Mouse (Mus musculus) stomach, embryonic 16.5 days (tissue): ENCODE measurements around the gene Mymx. TPM values are rescaled to one million over a fixed set of nuclear protein-coding genes. Genes with fewer than 3 reads are reported as not detected.
A peak's percentile ranks its signal among the peaks of the same experiment; 100 is the strongest.

Source experiments
- ATAC-seq: fragments of 200-750 bp; cut with Nextera tagmentation; 2 replicates; pipeline ENCODE4 v1.8.0; 2017; ENCODE audit warnings: moderate number of reproducible peaks, moderate TSS enrichment; ENCODE audit not compliant: insufficient read depth, low FRiP score
- H3K27ac ChIP-seq: fragments of 300-500 bp; sonication (generic); 2 replicates; pipeline ENCODE4 v1.5.1; 2014; ENCODE audit warnings: low read length
- H3K27me3 ChIP-seq: fragments of 300-500 bp; sonication (generic); 2 replicates; pipeline ENCODE4 v1.6.1; 2014; ENCODE audit warnings: low read length, control low read depth, mixed read lengths; ENCODE audit not compliant: control insufficient read depth, insufficient read depth
- H3K36me3 ChIP-seq: fragments of 300-500 bp; sonication (generic); 2 replicates; pipeline ENCODE4 v1.6.1; 2014; ENCODE audit warnings: low read length; ENCODE audit not compliant: control insufficient read depth, insufficient read depth
- H3K4me1 ChIP-seq: fragments of 300-500 bp; sonication (generic); 2 replicates; pipeline ENCODE4 v1.6.1; 2014; ENCODE audit warnings: low read length, control low read depth, mixed read lengths; ENCODE audit not compliant: control insufficient read depth, insufficient read depth
- H3K4me2 ChIP-seq: fragments of 300-500 bp; sonication (generic); 2 replicates; pipeline ENCODE4 v1.6.1; 2014; ENCODE audit warnings: low read depth, low read length, mixed read lengths
- H3K4me3 ChIP-seq: fragments of 300-500 bp; sonication (generic); replicated peaks from 2 replicates; pipeline ENCODE4 v1.5.1; 2014; ENCODE audit warnings: mild to moderate bottlenecking, low read length
- H3K9ac ChIP-seq: fragments of 300-500 bp; sonication (generic); 2 replicates; pipeline ENCODE4 v1.6.1; 2014; ENCODE audit warnings: low read length
- H3K9me3 ChIP-seq: fragments of 300-500 bp; sonication (generic); replicated peaks from 2 replicates; pipeline ENCODE4 v1.6.1; 2016; ENCODE audit warnings: low read length, control low read depth; ENCODE audit not compliant: control insufficient read depth
- WGBS: fragments of 180-500 bp; shearing (Covaris S2); extraction: QIAGEN DNeasy Blood & Tissue Kit; methylation state at CpG from one replicate; pipeline ENCODE4 v1.1.7; 2014; 5-methylcytosine and 5-hydroxymethylcytosine counted together
- polyA plus RNA-seq: library from polyadenylated mRNA; unstranded; fragments of >200 nt; fragmentation: Nextera tagmentation; extraction: Ambion mirVana; gene quantifications from 2 replicates; pipeline ENCODE4 v1.2.1, GENCODE M21; 2015

The Mymx gene
- polyA plus RNA-seq, 1 experiment from 2014 or later = 3.5 TPM

DNA sequence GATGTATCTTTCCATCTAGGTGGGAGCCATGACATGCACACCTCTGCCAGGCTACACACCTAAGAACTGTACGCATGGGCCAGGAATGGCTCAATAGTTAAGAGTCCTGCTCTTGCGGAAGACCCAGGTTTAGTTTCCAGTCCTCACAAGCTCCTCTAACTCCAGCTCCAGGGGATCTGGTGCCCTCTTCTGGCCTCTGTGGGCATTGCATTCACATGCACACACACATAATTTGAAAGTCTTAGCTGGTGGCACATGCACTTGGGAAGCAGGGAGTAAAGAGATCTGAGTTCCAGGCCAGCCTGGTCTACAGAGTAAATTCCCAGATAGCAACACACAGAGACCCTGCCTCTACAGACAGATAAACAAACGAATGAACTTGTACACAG lies 15.5 kb downstream of the Mymx start:
- H3K9me3 ChIP-seq = no peaks in the 10 kb centered on the region
- H3K4me1 ChIP-seq = peaks cover 28% of the 10 kb centered on the region
- H3K27ac ChIP-seq = peak overlapping the region; percentile 90; the same call in 1 of the 2 replicates
- no peaks in the 10 kb centered on the region for H3K27me3 ChIP-seq
- no peak overlapping the region for H3K4me3 ChIP-seq
- 93% methylated on average over 3 of the region's 3 CpGs for WGBS
- H3K9ac ChIP-seq = no peak overlapping the region
- H3K36me3 ChIP-seq = peaks cover 7% of the 10 kb centered on the region; the same call in 1 of the 2 replicates
- no peak for ATAC-seq
- H3K4me2 ChIP-seq = no peak overlapping the region

DNA sequence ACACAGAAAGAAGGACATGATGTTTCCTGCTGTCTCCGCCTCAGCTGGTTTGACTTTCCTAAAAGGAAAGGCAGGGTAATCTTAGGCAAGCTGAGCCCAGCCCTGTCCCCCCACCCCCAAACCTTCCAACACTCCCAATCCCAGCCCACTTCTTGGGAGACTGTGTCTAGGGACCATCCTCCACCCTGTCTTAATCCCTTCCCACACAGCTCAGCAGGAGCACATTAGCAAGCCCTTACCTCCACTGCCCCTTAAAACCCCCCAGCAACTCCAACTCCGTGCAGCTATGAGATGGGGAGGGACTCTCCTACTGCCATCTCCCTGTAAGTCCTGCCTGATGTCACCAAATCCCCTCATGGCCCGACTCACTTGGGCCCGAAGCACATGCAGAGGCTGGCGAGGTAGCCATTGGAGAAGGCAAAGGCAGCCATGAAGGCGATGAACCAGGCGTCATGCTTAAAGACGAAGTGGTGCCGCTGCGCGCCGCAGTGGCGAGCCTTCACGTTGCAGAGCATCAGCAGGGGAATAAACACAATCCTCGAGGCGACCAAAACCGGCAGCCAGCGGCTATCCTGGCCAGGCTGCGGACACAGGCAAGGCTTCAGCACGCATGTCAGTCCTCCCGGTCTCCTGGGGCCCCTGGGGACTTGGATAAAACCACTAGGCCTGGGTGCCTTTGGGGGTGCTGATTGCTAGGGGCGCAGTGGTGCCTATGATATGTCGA lies 16.0 kb downstream of the Mymx start:
- no peak overlapping the region for H3K4me2 ChIP-seq
- peaks cover 7% of the 10 kb centered on the region; the same call in 1 of the 2 replicates for H3K36me3 ChIP-seq
- H3K9ac ChIP-seq = peak overlapping the region; percentile 43; the same call in 1 of the 2 replicates
- H3K27me3 ChIP-seq = no peaks in the 10 kb centered on the region
- peaks cover 27% of the 10 kb centered on the region for H3K4me1 ChIP-seq
- no peaks in the 10 kb centered on the region for H3K9me3 ChIP-seq
- no peak for ATAC-seq
- peak overlapping the region; percentile 90 for H3K27ac ChIP-seq
- no peak overlapping the region for H3K4me3 ChIP-seq
- WGBS = 73% methylated on average over 23 of the region's 23 CpGs

DNA sequence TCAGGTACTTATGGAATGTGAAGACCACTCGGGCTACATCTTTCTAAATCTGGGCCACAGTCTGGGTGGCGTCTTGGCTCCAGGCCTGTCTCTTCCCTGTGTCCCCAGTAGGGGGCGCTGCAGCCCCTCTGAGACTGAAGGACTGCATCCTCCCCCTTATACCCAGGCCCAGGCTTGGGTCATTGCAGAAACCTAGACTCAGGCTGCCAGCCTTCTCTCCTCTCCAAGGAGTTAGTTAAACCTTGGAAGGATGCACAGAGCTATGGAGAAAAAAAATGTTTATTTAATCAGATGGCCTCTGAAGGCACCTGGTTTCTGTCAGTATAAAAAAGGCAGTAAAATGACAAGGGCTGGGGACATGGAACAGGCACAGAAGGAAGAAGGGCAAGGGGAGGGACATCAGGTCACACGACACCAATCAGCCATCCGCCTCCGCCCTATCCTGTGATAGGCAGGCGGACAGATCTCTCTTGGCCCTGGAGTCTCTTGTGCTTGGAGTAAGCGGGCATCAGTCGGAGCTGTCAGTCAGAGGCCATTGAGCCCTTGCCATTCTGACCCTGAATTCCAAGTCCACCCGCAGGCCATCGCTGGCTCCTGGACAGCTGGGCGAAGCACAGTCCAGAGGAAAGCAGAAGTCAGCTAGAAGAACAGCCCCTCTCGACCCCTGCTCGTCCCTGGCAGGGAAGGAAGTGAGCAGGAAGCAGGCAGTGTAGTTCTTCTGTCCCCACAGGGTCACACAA lies 16.8 kb downstream of the Mymx start:
- H3K4me3 ChIP-seq = no peak overlapping the region
- peaks cover 7% of the 10 kb centered on the region; the same call in 1 of the 2 replicates for H3K36me3 ChIP-seq
- H3K27me3 ChIP-seq = no peaks in the 10 kb centered on the region
- peak overlapping the region; percentile 90 for H3K27ac ChIP-seq
- 37% methylated on average over 14 of the region's 14 CpGs for WGBS
- no peaks in the 10 kb centered on the region for H3K9me3 ChIP-seq
- H3K4me2 ChIP-seq = peak overlapping the region; percentile 32; the same call in 1 of the 2 replicates
- peaks cover 28% of the 10 kb centered on the region for H3K4me1 ChIP-seq
- ATAC-seq = peak; percentile 60
- peak overlapping the region; percentile 61 for H3K9ac ChIP-seq

DNA sequence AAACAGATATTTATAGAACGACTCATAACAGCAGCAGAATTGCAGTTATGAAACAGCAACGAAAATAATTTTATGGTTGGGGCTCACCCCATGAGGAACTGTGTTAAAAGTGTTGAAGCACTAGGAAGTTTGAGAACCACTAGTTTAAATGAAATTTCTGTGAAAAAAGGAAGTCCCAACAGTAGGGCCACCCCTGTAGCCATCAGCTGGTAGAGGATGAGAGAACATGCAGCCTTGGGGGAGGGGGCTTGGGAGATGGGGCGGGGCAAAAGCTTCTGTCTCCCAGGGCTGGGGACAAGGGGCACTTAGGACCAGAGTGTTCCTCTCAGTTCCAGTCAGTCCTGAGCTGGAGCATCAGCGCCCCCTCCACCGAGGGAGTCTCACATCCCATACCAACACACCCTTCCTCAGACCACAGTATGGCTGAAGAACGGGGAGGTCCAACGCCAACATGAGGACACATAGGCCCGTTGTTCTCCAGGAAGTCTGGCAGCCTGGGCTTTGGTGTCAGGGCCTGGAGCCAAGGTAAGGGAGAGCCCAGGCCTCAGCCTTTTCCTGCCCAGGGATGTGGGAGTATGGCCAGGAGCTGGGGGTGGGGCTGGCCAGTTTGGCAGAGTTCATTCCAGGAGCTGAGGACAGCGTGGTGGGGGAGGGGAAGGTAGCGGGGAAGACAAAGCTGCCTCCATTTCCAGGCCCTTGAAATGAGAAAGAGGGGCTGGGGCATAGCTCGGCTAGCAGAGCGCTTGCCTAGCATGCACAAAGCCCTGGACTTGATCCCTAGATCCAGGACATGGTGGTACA lies 17.6 kb downstream of the Mymx start:
- H3K4me2 ChIP-seq = peak overlapping the region; percentile 32; the same call in 1 of the 2 replicates

DNA sequence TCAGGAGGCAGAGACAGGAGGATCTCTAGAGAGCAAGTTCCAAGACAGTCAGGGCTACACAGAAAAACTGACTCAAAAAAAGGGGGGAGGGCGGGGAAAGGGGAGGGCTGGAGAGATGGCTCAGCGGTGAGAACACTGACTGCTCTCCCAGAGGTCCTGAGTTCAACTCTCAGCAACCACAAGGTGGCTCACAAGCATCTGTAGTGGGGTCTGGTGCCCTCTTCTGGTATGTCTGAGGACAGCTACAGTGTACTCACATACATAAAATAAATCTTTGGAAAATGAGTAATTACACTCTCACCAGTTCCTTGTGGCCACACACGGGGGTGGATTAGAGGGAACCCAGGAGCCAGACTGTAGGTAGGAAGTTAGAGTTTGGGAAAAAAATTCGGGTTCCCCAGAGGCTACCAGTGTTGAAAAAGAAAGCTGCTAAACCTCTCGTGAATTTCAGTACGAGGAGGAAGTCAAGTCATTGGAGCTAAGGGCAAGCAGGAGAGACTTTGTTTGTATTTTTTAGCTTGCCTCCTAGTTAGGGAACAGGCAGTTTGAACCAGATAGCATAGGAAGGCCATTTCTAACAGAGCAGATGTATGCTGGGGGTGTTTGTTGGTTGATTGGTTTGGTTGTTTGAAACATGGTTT lies 19.1 kb downstream of the Mymx start:
- 53% methylated on average over 6 of the region's 6 CpGs for WGBS
- Histone ChIP-seq H3K36me3 (peaks cover 7% of the 10 kb centered on the region; the same call in 1 of the 2 replicates), H3K4me1 (peaks cover 28% of the 10 kb centered on the region), H3K27ac (no peak overlapping the region), H3K9ac (no peak overlapping the region), H3K27me3 (no peaks in the 10 kb centered on the region), H3K4me3 (no peak overlapping the region), H3K9me3 (no peaks in the 10 kb centered on the region), H3K4me2 (no peak overlapping the region)
- no peak for ATAC-seq

More for the DNA sequence above, 17.6 kb downstream of the Mymx start:
- H3K4me1 ChIP-seq = peaks cover 28% of the 10 kb centered on the region
- no peaks in the 10 kb centered on the region for H3K27me3 ChIP-seq
- H3K4me3 ChIP-seq = no peak overlapping the region
- WGBS = 40% methylated on average over 12 of the region's 12 CpGs
- no peaks in the 10 kb centered on the region for H3K9me3 ChIP-seq
- H3K9ac ChIP-seq = peak overlapping the region; percentile 61
- H3K27ac ChIP-seq = peak overlapping the region; percentile 90
- peak; percentile 53 for ATAC-seq
- peaks cover 7% of the 10 kb centered on the region; the same call in 1 of the 2 replicates for H3K36me3 ChIP-seq

DNA sequence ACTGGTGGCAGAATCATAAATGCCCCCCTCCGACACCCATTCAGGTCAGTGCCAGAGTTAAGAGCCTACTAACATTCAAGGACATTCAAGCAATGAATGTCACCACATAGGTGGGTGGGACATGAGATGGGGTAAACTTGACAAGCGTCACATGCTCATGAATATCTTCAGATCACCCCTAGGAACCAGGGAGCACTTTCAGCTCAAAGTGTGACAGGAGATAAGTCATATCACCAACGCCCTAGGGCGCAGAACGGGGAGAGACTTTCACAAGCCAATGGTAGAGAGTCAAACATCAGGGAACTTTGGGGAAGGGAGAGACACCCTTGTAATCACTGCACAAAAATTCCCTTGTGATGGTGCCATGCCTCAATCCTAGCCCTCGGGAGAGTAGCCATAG lies 19.7 kb downstream of the Mymx start:
- ATAC-seq = no peak
- no peak overlapping the region for H3K4me3 ChIP-seq

DNA sequence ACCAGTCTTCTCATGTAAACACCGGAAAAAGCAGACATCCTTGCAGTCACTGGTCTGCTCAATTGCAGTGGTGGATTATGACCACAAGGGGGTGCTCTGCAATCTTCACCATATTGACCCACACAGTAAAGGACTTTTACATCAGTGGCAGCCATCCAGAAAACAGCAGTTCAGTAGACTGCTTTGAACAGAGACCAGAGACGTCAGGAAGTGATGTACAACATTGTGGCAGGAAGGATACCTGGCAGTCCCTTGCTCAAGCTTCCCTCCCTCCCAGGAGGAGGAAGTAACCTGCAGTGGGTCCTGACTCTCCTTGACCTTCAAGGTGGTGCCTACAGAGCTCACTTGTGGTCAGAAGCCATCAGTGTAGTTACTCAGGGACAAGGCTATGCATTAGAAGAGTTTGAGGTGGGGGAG lies 20.3 kb downstream of the Mymx start:
- H3K36me3 ChIP-seq = peaks cover under 1% of the 10 kb centered on the region; the same call in 1 of the 2 replicates
- ATAC-seq = no peak; the same call in 1 of the 2 replicates
- WGBS = 2% methylated on average over 2 of the region's 2 CpGs
- H3K4me2 ChIP-seq = peak overlapping the region; percentile 25
- no peak overlapping the region for H3K9ac ChIP-seq
- no peaks in the 10 kb centered on the region for H3K9me3 ChIP-seq
- H3K4me3 ChIP-seq = no peak overlapping the region
- no peaks in the 10 kb centered on the region for H3K27me3 ChIP-seq
- H3K27ac ChIP-seq = peak overlapping the region; percentile 74
- H3K4me1 ChIP-seq = peaks cover 28% of the 10 kb centered on the region

More for the DNA sequence above, 19.7 kb downstream of the Mymx start:
- Histone ChIP-seq H3K27ac (no peak overlapping the region), H3K4me1 (peaks cover 28% of the 10 kb centered on the region), H3K9me3 (no peaks in the 10 kb centered on the region), H3K27me3 (no peaks in the 10 kb centered on the region), H3K4me2 (no peak overlapping the region), H3K36me3 (peaks cover 6% of the 10 kb centered on the region; the same call in 1 of the 2 replicates), H3K9ac (no peak overlapping the region)
- 84% methylated on average over 6 of the region's 6 CpGs for WGBS

DNA sequence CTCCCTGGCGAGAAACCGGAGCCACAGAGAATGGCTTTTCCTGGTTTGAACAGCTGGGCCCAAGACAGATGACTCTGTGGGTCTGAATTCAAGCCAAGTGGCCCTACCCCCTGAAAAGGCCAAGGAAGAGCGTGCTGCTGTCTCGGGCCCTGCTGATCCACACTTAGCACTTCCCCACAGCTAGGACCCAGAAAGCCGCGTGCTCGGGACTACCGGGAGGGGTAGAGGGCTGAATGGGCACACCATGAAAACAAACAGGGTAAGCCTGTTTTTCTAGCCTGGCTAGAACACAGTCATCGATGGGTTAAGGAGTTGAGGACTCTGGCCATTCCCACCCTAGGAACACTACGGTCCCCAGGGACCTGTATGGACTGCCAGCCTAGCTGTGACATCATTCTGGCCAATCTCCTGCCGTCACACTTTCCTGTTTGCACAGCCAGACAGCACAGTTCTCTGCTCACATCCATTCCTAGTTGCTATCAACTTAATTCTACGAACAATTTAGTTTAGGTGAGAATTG lies 20.9 kb downstream of the Mymx start:
- Histone ChIP-seq H3K4me1 (peaks cover 27% of the 10 kb centered on the region), H3K9me3 (no peaks in the 10 kb centered on the region), H3K36me3 (no peaks in the 10 kb centered on the region), H3K4me3 (no peak overlapping the region), H3K27ac (peak overlapping the region; percentile 74), H3K4me2 (peak overlapping the region; percentile 25), H3K9ac (peak overlapping the region; percentile 32; the same call in 1 of the 2 replicates), H3K27me3 (no peaks in the 10 kb centered on the region)
- peak; percentile 26; the same call in 1 of the 2 replicates for ATAC-seq
- WGBS = 24% methylated on average over 12 of the region's 12 CpGs
